Mouse (Mus musculus) Muller cell, postnatal 12 days (primary cell): Measurements from ENCODE around the gene Slc7a11.
"Not testable (repeated sequence)": the region's sequence is repeated elsewhere in the genome, so short reads cannot be mapped to it uniquely, and the experiment has no call there.

Experiments used
- DNase-seq: peaks from one replicate; pipeline ENCODE4 v3.0.0-alpha.2; 2015; ENCODE audit errors: inconsistent ontology term

Slc7a11 gene

GRCm38 (mm10) chr3:50443421-50443916 lies at the start of gene Slc7a11:
Slc7a11 (minus strand) TSS chr3:50443614.
- DNase-seq: peak; percentile 78

GRCm38 (mm10) chr3:50491678-50492077 lies 48.3 kb upstream of the Slc7a11 start:
- no peak for DNase-seq

- DNase-seq: no peak
These were observed 40.7 kb upstream of the Slc7a11 start for GRCm38 (mm10) chr3:50484076-50484475.

- no peak for DNase-seq
These were observed 18.8 kb upstream of the Slc7a11 start for GRCm38 (mm10) chr3:50462223-50462622.

- no peak for DNase-seq
These were observed 13.7 kb upstream of the Slc7a11 start for GRCm38 (mm10) chr3:50457136-50457535.

- peak; percentile 77 for DNase-seq
These were observed 13.2 kb upstream of the Slc7a11 start for GRCm38 (mm10) chr3:50456564-50456963.

GRCm38 (mm10) chr3:50456023-50456422 lies 12.6 kb upstream of the Slc7a11 start:
- peak; percentile 58 for DNase-seq

GRCm38 (mm10) chr3:50445050-50445775 lies 1.8 kb upstream of the Slc7a11 start:
- peak; percentile 80 for DNase-seq

GRCm38 (mm10) chr3:50443942-50444341 lies 528 bp upstream of the Slc7a11 start:
- DNase-seq: no peak

GRCm38 (mm10) chr3:50442341-50443292 lies 797 bp downstream of the Slc7a11 start:
- peak; percentile 47 for DNase-seq

GRCm38 (mm10) chr3:50441330-50441729 lies 2.1 kb downstream of the Slc7a11 start:
- DNase-seq: no peak

- DNase-seq: no peak
These were observed 3.0 kb downstream of the Slc7a11 start for GRCm38 (mm10) chr3:50440409-50440808.

GRCm38 (mm10) chr3:50439429-50439828 lies 4.0 kb downstream of the Slc7a11 start:
- no peak for DNase-seq

- no peak for DNase-seq
These were observed 4.7 kb downstream of the Slc7a11 start for GRCm38 (mm10) chr3:50438520-50439253.

- peak; percentile 47 for DNase-seq
These were observed 5.3 kb downstream of the Slc7a11 start for GRCm38 (mm10) chr3:50438081-50438480.

GRCm38 (mm10) chr3:50436409-50436808 lies 7.0 kb downstream of the Slc7a11 start:
- DNase-seq: not testable (repeated sequence)

GRCm38 (mm10) chr3:50433831-50434230 lies 9.6 kb downstream of the Slc7a11 start:
- no peak for DNase-seq

- no peak for DNase-seq
These were observed 12.6 kb downstream of the Slc7a11 start for GRCm38 (mm10) chr3:50430811-50431210.

GRCm38 (mm10) chr3:50421480-50422277 lies 21.7 kb downstream of the Slc7a11 start:
- DNase-seq: no peak

- no peak for DNase-seq
These were observed 24.3 kb downstream of the Slc7a11 start for GRCm38 (mm10) chr3:50419161-50419560.

GRCm38 (mm10) chr3:50406771-50407170 lies 36.6 kb downstream of the Slc7a11 start:
- no peak for DNase-seq
